Mouse (Mus musculus): ENCODE measurements around the gene Srrm4.

DNA sequence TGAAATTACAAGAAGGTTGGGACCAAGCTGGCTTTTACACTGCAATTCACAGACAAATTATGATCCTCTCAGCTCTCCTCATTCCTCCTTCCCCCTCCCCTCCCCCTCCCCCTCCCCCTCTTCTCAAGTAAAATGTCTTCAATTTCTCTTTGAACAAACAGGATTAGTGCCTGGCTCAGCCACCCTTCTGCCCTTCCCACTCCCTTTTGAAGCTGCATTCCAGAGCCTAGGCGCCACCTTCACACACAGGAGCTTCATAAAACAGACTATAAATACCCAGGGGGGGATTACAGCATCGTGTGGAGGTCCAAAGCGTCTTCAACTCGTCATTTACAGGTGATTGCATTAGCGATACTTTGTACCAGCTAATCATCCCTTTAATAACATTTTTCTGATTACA is 175.4 kb downstream of the Srrm4 start:
- TF ChIP-seq CTCF (IDR thresholded peaks at IDR 0.05; ENCODE audit: extremely low read depth, insufficient read depth, insufficient read length, insufficient replicate concordance) (no peak), POLR2A (IDR thresholded peaks at IDR 0.05; ENCODE audit: low read depth, low read length) (no peak)
